Comparison of ENCODE assay signal across 8 mouse cellular contexts in genomic region chr17:24352370-24353194, GRCm38 (mm10). TPM values are rescaled to one million over a fixed set of nuclear protein-coding genes. Genes with fewer than 3 reads are reported as not detected.
A peak's percentile ranks its signal among the peaks of the same experiment; 100 is the strongest.
DNase-seq lines count a peak whose midpoint lies in the region; ATAC-seq lines count a peak whose summit lies in the region.

No protein-coding gene starts in this region.

- no peaks in the 10 kb centered on the region for H3K36me3 ChIP-seq in heart, embryonic 14.5 days (ENCODE audit: control insufficient read depth, insufficient read depth, low read length)
- H3K36me3 ChIP-seq in forebrain, embryonic 10.5 days (replicated peaks): no peaks in the 10 kb centered on the region
- H3K36me3 ChIP-seq in kidney, embryonic 16.5 days (ENCODE audit: insufficient read depth, low read length): no peaks in the 10 kb centered on the region
- 0 out of 2 replicates have a peak, but pooled peaks cover 2% of the 10 kb centered on the region for H3K36me3 ChIP-seq in midbrain, embryonic 16.5 days (ENCODE audit: control insufficient read depth, insufficient read depth, low read length)

- H3K9me3 ChIP-seq in heart, embryonic 14.5 days (ENCODE audit: control insufficient read depth, low read length): no peaks in the 10 kb centered on the region
- H3K9me3 ChIP-seq in forebrain, embryonic 10.5 days: no peaks in the 10 kb centered on the region
- H3K9me3 ChIP-seq in kidney, embryonic 16.5 days (ENCODE audit: low read length): no peaks in the 10 kb centered on the region
- H3K9me3 ChIP-seq in midbrain, embryonic 16.5 days (replicated peaks; ENCODE audit: control insufficient read depth, low read length, poor library complexity, severe bottlenecking): no peaks in the 10 kb centered on the region

- no peak overlapping the region for H3K27ac ChIP-seq in heart, embryonic 14.5 days (replicated peaks in 1 of 2; ENCODE audit: control insufficient read depth in 1 of 2, insufficient read depth in 1 of 2, low read depth in 2 of 2, low read length in 2 of 2)
- peak overlapping the region; percentile 90 for H3K27ac ChIP-seq in forebrain, embryonic 10.5 days
- H3K27ac ChIP-seq in kidney, embryonic 16.5 days (ENCODE audit: low read length): peak overlapping the region; percentile 70
- H3K27ac ChIP-seq in midbrain, embryonic 16.5 days (ENCODE audit: low read length): peak overlapping the region; percentile 78

- DNase-seq in heart, postnatal 14 days: no peak
- peak; percentile 19 for DNase-seq in Muller cell, postnatal 12 days (ENCODE audit: inconsistent ontology term)
- DNase-seq in forebrain, embryonic 10.5 days (ENCODE audit: extremely low spot score, low spot score): no peak
- DNase-seq in gastrocnemius, postnatal 25 days: no peak
- DNase-seq in gastrocnemius, adult 8-10 months (ENCODE audit: low spot score in 2 of 2): no peak

- intact Hi-C loops in heart, postnatal 14 days (cut with DNase I): no loop called here

- peaks cover 3 to 10% of the 10 kb centered on the region in 2 experiments; a peak in 3 of 4 replicates for H3K4me1 ChIP-seq in heart, embryonic 14.5 days (ENCODE audit: control insufficient read depth in 2 of 2, insufficient read depth in 2 of 2, low read length in 2 of 2)
- peaks cover 30% of the 10 kb centered on the region for H3K4me1 ChIP-seq in forebrain, embryonic 10.5 days
- H3K4me1 ChIP-seq in kidney, embryonic 16.5 days (ENCODE audit: insufficient read depth, low read length): peaks cover 17% of the 10 kb centered on the region
- peaks cover 26% of the 10 kb centered on the region for H3K4me1 ChIP-seq in midbrain, embryonic 16.5 days (ENCODE audit: control insufficient read depth, insufficient read depth, low read length)

- 6% methylated on average over 36 of the region's 36 CpGs for WGBS in heart, embryonic 14.5 days
- 3% methylated on average over 36 of the region's 36 CpGs for WGBS in forebrain, embryonic 10.5 days
- 3% methylated on average over 36 of the region's 36 CpGs for WGBS in kidney, embryonic 16.5 days
- WGBS in midbrain, embryonic 16.5 days: 2% methylated on average over 36 of the region's 36 CpGs

- peak overlapping the region; percentile 73 to 80 for H3K4me3 ChIP-seq in heart, embryonic 14.5 days (ENCODE audit: control insufficient read depth in 1 of 2, insufficient read depth in 1 of 2, low read depth in 1 of 2, low read length in 2 of 2)
- peak overlapping the region; percentile 83 for H3K4me3 ChIP-seq in forebrain, embryonic 10.5 days
- peak overlapping the region; percentile 70 for H3K4me3 ChIP-seq in kidney, embryonic 16.5 days (ENCODE audit: low read length)
- peak overlapping the region; percentile 88 for H3K4me3 ChIP-seq in midbrain, embryonic 16.5 days (ENCODE audit: low read depth, low read length)

- no peak for ATAC-seq in heart, embryonic 14.5 days (ENCODE audit: insufficient number of reproducible peaks, insufficient read depth, low FRiP score, low read depth)
- ATAC-seq in kidney, embryonic 16.5 days (ENCODE audit: low FRiP score, low TSS enrichment): no peak; the same call in 1 of the 2 replicates
- ATAC-seq in midbrain, embryonic 16.5 days: no peak; the same call in none of the 2 replicates

- peak overlapping the region; percentile 96 for H3K4me2 ChIP-seq in heart, embryonic 14.5 days (ENCODE audit: low read length)
- peak overlapping the region; percentile 93 for H3K4me2 ChIP-seq in kidney, embryonic 16.5 days (replicated peaks; ENCODE audit: low read depth, low read length)
- peak overlapping the region; percentile 68 for H3K4me2 ChIP-seq in midbrain, embryonic 16.5 days (ENCODE audit: low read length)

- H3K27me3 ChIP-seq in heart, embryonic 14.5 days (ENCODE audit: control insufficient read depth, insufficient read depth, low read length): peaks cover 15% of the 10 kb centered on the region
- peaks cover 54% of the 10 kb centered on the region for H3K27me3 ChIP-seq in forebrain, embryonic 10.5 days (ENCODE audit: poor library complexity, severe bottlenecking)
- H3K27me3 ChIP-seq in kidney, embryonic 16.5 days (ENCODE audit: insufficient read depth, low read length): peaks cover 17% of the 10 kb centered on the region
- no peaks in the 10 kb centered on the region for H3K27me3 ChIP-seq in midbrain, embryonic 16.5 days (ENCODE audit: control insufficient read depth, insufficient read depth, low read depth, low read length)

- H3K9ac ChIP-seq in heart, embryonic 14.5 days (ENCODE audit: low read length): peak overlapping the region; percentile 87
- peak overlapping the region; percentile 77 for H3K9ac ChIP-seq in kidney, embryonic 16.5 days (replicated peaks; ENCODE audit: low read length)
- peak overlapping the region; percentile 93 for H3K9ac ChIP-seq in midbrain, embryonic 16.5 days (ENCODE audit: low read depth, low read length)

RNA-seq across cellular contexts. Expression of gene Abca3, which starts 0.8 kb away (rescaled TPM):
- 8.5 and 8.6 TPM in 2 replicates for polyA plus RNA-seq in heart, embryonic 14.5 days (2014; fragmentation: Nextera tagmentation; extraction: Ambion mirVana)
- 10 to 100 TPM; 13.6 to 15.5 TPM for total RNA-seq in heart, postnatal 14 days (2021)
- 8.6 and 10.0 TPM in 2 replicates for polyA plus RNA-seq in forebrain, embryonic 10.5 days (2016; fragmentation: Nextera tagmentation; extraction: Ambion mirVana)
- polyA plus RNA-seq in kidney, embryonic 16.5 days (2015; fragmentation: Nextera tagmentation; extraction: Ambion mirVana): 20.8 and 22.6 TPM in 2 replicates
- polyA plus RNA-seq in midbrain, embryonic 16.5 days (2015; fragmentation: Nextera tagmentation; extraction: Ambion mirVana): 35.0 and 37.6 TPM in 2 replicates
- total RNA-seq in gastrocnemius, postnatal 25 days (2021): 1 to 10 TPM; 6.7 to 7.3 TPM
- 1 to 10 TPM; 5.7 to 6.7 (median 6.4) TPM for total RNA-seq in gastrocnemius, adult 8-10 months (2022)

RNA-seq across cellular contexts. Expression of gene Abca17, which starts 1.7 kb away (rescaled TPM):
- 0.07 TPM in 1 of 2 replicates, not detected in the other for polyA plus RNA-seq in heart, embryonic 14.5 days (2014; fragmentation: Nextera tagmentation; extraction: Ambion mirVana)
- total RNA-seq in heart, postnatal 14 days (2021): not detected
- polyA plus RNA-seq in forebrain, embryonic 10.5 days (2016; fragmentation: Nextera tagmentation; extraction: Ambion mirVana): not detected in 2 replicates
- 0.22 TPM in 1 of 2 replicates, not detected in the other for polyA plus RNA-seq in kidney, embryonic 16.5 days (2015; fragmentation: Nextera tagmentation; extraction: Ambion mirVana)
- 0.55 and 0.83 TPM in 2 replicates for polyA plus RNA-seq in midbrain, embryonic 16.5 days (2015; fragmentation: Nextera tagmentation; extraction: Ambion mirVana)
- not detected for total RNA-seq in gastrocnemius, postnatal 25 days (2021)
- total RNA-seq in gastrocnemius, adult 8-10 months (2022): not detected

Comparison
In these comparisons a context has a peak if more than half of its experiments do, and no peak if none do; other contexts are left out.
1. H3K27ac ChIP-seq: peak in forebrain, embryonic 10.5 days (single experiment), kidney, embryonic 16.5 days (single experiment) and midbrain, embryonic 16.5 days (single experiment); none in heart, embryonic 14.5 days (0 of 2).
2. Peak in every context shown above with its lines, with median percentiles within 50 percentile points of each other: H3K4me2 ChIP-seq, H3K4me3 ChIP-seq and H3K9ac ChIP-seq.